Mouse (Mus musculus) C2C12 (cell line): ENCODE data around the gene Nfia. TPM values are rescaled to one million over a fixed set of nuclear protein-coding genes. Genes with fewer than 3 reads are reported as not detected.

ENCODE experiments used
- H3K27me3 ChIP-seq: one replicate; pipeline ENCODE4 v1.6.1; 2011; ENCODE audit not compliant: control insufficient read depth, insufficient read depth, insufficient read length
- H3K36me3 ChIP-seq: one replicate; pipeline ENCODE4 v1.6.1; 2011; ENCODE audit not compliant: control insufficient read depth, insufficient read depth
- H3K4me3 ChIP-seq: one replicate; pipeline ENCODE4 v1.5.1; 2011; ENCODE audit warnings: mild to moderate bottlenecking, control low read depth; ENCODE audit not compliant: poor library complexity, insufficient read depth, severe bottlenecking
- H3K79me2 ChIP-seq: one replicate; pipeline ENCODE4 v1.6.1; 2011; ENCODE audit not compliant: control insufficient read depth, insufficient read depth
- H3K79me3 ChIP-seq: one replicate; pipeline ENCODE4 v1.6.1; 2011; ENCODE audit warnings: low read depth, control low read depth
- H3ac ChIP-seq: one replicate; pipeline ENCODE3; 2011; ENCODE audit warnings: low read depth; ENCODE audit not compliant: control insufficient read depth, insufficient read length
- CEBPB ChIP-seq: IDR thresholded peaks from one replicate; pipeline ENCODE4 v1.6.1; 2011; ENCODE audit warnings: low read depth, mild to moderate bottlenecking, control low read depth, moderate library complexity
- CTCF ChIP-seq: IDR thresholded peaks from one replicate; pipeline ENCODE4 v1.5.1; 2011; ENCODE audit not compliant: control insufficient read depth, insufficient read depth, insufficient read length
- FOSL1 ChIP-seq: IDR thresholded peaks from one replicate; pipeline ENCODE4 v1.8.0; 2011; ENCODE audit warnings: mild to moderate bottlenecking, low read length; ENCODE audit not compliant: poor library complexity, insufficient read depth, severe bottlenecking
- MAX ChIP-seq: IDR thresholded peaks from one replicate; pipeline ENCODE4 v1.6.1; 2011; ENCODE audit warnings: mild to moderate bottlenecking, control low read depth
- MYOD1 ChIP-seq: IDR thresholded peaks from one replicate; pipeline ENCODE4 v1.6.1; 2011; ENCODE audit warnings: low read depth; ENCODE audit not compliant: control insufficient read depth, insufficient read length
- MYOG ChIP-seq: IDR thresholded peaks from one replicate; pipeline ENCODE4 v1.6.1; 2011; ENCODE audit not compliant: control insufficient read depth, insufficient read length; ENCODE audit errors: extremely low read depth
- USF1 ChIP-seq: IDR thresholded peaks from one replicate; pipeline ENCODE4 v1.6.1; 2011; ENCODE audit warnings: low read depth, mild to moderate bottlenecking, control low read depth, moderate library complexity
- polyA plus RNA-seq: library from polyadenylated mRNA; unstranded; fragments of >200 nt; fragmentation: generic; extraction: Trizol; gene quantifications from one replicate; pipeline ENCODE4 v1.2.1, GENCODE M21; 2012; ENCODE audit warnings: missing spikeins

Gene Nfia
- polyA plus RNA-seq, 1 experiment, result 0.33 TPM

DNA sequence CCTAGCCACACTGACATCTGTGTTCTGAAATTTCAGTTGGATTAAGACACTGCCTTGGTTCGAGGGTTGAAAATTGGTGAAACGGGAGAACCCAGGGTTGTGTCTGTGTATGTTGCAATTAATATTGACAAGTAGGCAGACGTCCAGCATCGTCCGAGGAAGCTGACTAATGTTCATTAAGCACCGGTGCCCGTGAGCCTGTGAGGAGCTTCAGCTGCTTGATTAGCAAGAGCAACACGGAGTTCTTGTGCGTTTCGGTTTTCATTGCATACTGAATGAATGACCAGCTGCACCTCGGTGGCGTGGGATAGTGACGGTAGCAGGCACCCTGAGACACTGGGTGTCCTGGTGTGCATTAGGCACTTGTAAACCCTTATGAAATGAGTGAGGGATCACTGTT, 64.3 kb downstream of the Nfia start:
- TF ChIP-seq USF1, result no peak
- TF ChIP-seq MYOD1, result no peak
- no peak for TF ChIP-seq CEBPB
- TF ChIP-seq CTCF, result no peak
- no peak for TF ChIP-seq MYOG
- no peak for TF ChIP-seq MAX
- TF ChIP-seq FOSL1, result no peak
- Histone ChIP-seq H3ac (no peak overlapping the region), H3K4me3 (no peak overlapping the region)

DNA sequence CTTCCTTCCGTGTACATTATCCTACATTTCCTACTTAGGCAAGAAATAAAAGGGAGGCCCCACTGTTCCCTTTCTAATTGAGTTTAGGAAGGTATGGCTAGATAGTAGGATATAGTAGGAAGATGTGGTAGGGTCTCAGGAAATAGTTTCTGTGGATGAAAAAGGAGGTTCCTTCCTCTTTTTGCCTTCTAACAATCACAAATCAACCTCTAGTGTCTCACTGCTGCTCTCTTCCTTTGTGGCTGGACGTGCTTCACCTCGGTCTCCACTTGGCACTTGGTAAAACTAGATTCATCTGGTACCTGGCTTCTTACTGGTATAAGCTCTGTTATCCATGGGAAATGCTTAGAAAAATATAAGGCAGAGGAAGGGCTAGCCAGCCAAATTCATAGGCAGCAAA, 65.2 kb downstream of the Nfia start:
- H3K79me3 ChIP-seq, result no peaks in the 10 kb centered on the region
- H3K27me3 ChIP-seq, result no peaks in the 10 kb centered on the region
- no peak overlapping the region for H3ac ChIP-seq
- H3K36me3 ChIP-seq, result no peaks in the 10 kb centered on the region
- H3K4me3 ChIP-seq, result no peak overlapping the region
- TF ChIP-seq MYOD1, result no peak
- no peak for TF ChIP-seq USF1
- TF ChIP-seq MYOG, result no peak
- no peak for TF ChIP-seq CEBPB
- TF ChIP-seq CTCF, result no peak
- TF ChIP-seq MAX, result no peak
- no peak for TF ChIP-seq FOSL1
- no peaks in the 10 kb centered on the region for H3K79me2 ChIP-seq

More for the DNA sequence above, 64.3 kb downstream of the Nfia start:
- no peaks in the 10 kb centered on the region for H3K36me3 ChIP-seq
- no peaks in the 10 kb centered on the region for H3K79me3 ChIP-seq
- no peaks in the 10 kb centered on the region for H3K27me3 ChIP-seq
- H3K79me2 ChIP-seq, result no peaks in the 10 kb centered on the region

DNA sequence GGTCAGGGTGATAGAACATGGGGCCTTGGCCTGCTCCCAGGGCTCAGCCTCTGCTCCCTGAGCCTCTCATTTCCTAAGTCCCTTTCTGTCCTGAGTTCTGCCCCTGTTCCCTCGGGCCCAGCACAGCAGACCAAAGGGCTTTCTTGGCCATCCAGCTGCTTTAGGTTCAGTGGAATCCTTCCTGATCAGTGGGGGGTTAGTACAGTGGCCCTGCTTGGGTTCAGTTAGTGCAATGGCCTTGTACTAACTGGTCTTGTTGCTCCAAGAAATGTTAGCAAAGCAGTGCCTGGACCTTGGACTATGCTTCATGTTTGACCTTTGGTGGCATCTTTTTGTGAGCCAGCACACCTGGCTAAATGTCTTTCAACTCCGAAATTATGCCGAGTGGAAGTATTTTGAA, 66.1 kb downstream of the Nfia start:
- no peaks in the 10 kb centered on the region for H3K79me2 ChIP-seq
- H3K4me3 ChIP-seq, result no peak overlapping the region
- no peaks in the 10 kb centered on the region for H3K27me3 ChIP-seq
- no peaks in the 10 kb centered on the region for H3K36me3 ChIP-seq
- no peak for TF ChIP-seq USF1
- no peak for TF ChIP-seq FOSL1
- TF ChIP-seq MYOG, result no peak
- no peak for TF ChIP-seq MAX
- TF ChIP-seq CEBPB, result no peak
- no peak for TF ChIP-seq CTCF
- TF ChIP-seq MYOD1, result no peak
- no peak overlapping the region for H3ac ChIP-seq
- no peaks in the 10 kb centered on the region for H3K79me3 ChIP-seq

DNA sequence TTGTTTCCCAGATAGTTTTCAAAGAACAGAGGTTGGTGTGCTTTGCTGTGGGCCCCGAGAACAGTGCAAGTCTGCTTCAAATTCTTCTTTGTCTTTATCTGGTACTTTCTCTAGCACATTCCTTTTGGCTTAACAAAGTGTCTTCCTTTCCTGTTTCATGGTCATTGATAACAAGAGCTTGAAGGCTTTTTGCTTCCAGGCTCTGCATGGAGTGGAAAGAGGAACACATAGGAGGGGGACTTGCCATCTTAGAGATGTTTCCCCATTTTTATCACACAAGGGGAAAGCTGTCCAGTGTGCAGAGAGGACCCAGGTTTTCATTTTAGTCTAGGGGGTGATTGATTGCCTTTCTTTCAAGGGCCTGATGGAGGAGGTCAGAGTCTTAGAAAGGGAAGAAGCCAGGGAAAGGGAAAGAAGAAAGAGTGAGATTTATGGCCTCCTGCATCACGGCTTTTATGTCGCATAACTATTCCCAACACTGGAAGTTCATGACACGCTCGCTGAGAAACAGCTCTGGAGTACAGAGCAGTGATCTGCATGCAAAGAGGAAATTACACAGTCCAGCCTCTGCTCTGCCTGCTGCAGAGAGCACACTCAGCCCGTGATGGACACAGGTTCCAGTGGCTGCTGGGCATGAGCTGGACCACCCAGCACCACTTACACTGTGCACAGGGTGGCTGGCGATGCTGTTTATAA, 67.0 kb downstream of the Nfia start:
- no peak overlapping the region for H3K4me3 ChIP-seq
- H3K27me3 ChIP-seq, result no peaks in the 10 kb centered on the region
- no peaks in the 10 kb centered on the region for H3K79me3 ChIP-seq
- H3ac ChIP-seq, result no peak overlapping the region
- no peaks in the 10 kb centered on the region for H3K79me2 ChIP-seq
- no peak for TF ChIP-seq CTCF
- no peak for TF ChIP-seq MAX
- no peaks in the 10 kb centered on the region for H3K36me3 ChIP-seq

DNA sequence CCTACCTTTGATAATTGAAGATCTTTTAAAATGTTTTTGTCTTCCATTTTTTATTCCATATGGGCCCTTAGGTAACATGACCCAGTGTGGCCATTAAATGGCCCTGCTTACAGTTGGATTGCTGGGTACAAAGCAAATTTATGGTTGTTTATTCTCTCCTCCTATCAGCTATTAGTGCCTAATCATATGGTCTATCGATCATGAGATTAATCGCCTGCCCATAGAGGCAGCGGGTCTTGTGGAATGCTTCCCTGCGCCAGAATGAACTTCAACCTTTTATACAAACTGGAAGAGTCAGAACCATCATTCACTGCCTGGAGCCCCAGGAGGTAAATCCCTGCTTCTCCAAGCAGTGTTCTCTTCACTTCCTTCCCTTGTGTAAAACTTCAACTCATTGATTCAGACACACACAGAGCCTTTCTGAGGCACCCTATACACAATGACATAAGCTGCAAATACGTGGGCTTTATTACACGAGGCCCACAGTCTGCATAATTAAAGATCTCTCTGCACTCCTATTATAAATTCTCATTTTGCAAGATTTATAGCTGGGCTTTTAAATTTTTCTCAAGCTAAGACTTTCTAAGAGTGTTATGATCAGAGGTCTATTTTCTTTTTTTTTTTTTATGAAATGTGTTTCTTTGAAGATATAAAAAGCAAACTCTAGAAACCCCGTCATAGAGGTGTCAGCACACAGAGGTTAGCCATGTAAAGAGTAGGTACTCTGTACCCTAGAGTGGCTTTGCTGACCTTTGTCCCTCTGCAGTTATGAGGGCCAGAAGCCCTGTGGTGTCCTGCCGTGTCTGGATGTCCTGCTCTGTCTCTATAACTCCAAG, 67.9 kb downstream of the Nfia start:
- no peak overlapping the region for H3ac ChIP-seq
- H3K36me3 ChIP-seq, result no peaks in the 10 kb centered on the region
- TF ChIP-seq FOSL1, result no peak
- no peak for TF ChIP-seq MYOD1
- TF ChIP-seq MAX, result no peak
- TF ChIP-seq MYOG, result no peak
- no peak for TF ChIP-seq CEBPB
- no peak for TF ChIP-seq USF1
- TF ChIP-seq CTCF, result no peak
- no peak overlapping the region for H3K4me3 ChIP-seq
- H3K27me3 ChIP-seq, result no peaks in the 10 kb centered on the region
- no peaks in the 10 kb centered on the region for H3K79me2 ChIP-seq
- H3K79me3 ChIP-seq, result no peaks in the 10 kb centered on the region
